Mouse (Mus musculus): Measurements from ENCODE around the gene Esp36. TPM values are rescaled to one million over a fixed set of nuclear protein-coding genes. Genes with fewer than 3 reads are reported as not detected.

The Esp36 gene
- polyA plus RNA-seq (2021; fragmentation: Nextera tagmentation): not detected in 2 replicates
- long read RNA-seq, experiment 1: 0 reads
- long read RNA-seq, experiment 2: 0 reads

DNA sequence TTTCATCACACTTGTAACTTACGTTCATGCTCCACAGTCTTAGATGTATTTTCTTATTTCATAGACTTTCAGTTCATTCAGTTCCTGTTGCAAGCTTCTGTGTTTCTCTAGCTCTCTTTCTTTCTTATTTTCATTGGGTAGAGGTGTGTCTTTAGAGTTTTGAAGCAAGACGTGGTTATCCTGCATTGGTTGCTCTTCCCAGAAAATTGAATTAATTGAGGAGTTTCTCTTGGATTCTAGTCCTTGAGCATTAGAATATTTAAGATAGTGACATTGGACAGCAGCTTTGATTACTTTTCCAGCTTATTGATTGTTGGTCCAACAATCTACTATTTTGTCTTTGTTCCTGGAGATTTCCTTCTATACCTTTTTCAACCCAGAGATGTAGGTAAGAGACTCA is at the start of gene Esp36:
Gene Esp36, minus strand, starts transcription at position 101 of the 400 bp plus-strand sequence.

Other genes starting within 250 kb of the Esp36 start
- not detected in 2 replicates for gene Olfr134, start 248.8 kb downstream of the Esp36 start, polyA plus RNA-seq (2021; fragmentation: Nextera tagmentation)
- gene Olfr135, start 215.8 kb downstream of the Esp36 start, polyA plus RNA-seq (2021; fragmentation: Nextera tagmentation): not detected in 2 replicates
- gene Olfr138, start 159.2 kb downstream of the Esp36 start, polyA plus RNA-seq (2021; fragmentation: Nextera tagmentation): not detected in 2 replicates
- not detected in 2 replicates for gene Olfr137, start 112.6 kb downstream of the Esp36 start, polyA plus RNA-seq (2021; fragmentation: Nextera tagmentation)
- gene Olfr136, start 90.4 kb downstream of the Esp36 start, polyA plus RNA-seq (2021; fragmentation: Nextera tagmentation): not detected in 2 replicates
- not detected in 2 replicates for gene Esp34, start 134.0 kb upstream of the Esp36 start, polyA plus RNA-seq (2021; fragmentation: Nextera tagmentation)
- gene Esp31, start 219.3 kb upstream of the Esp36 start, polyA plus RNA-seq (2021; fragmentation: Nextera tagmentation): not detected in 2 replicates

Data from left cerebral cortex, adult 6 months (tissue).